Mouse (Mus musculus) left cerebral cortex, adult 2 months (tissue): Measurements from ENCODE around the gene Oxct1. TPM values are rescaled to one million over a fixed set of nuclear protein-coding genes. Genes with fewer than 3 reads are reported as not detected.

ENCODE experiments used
- DNase-seq, 2 experiments: peaks; one replicate each; pipeline ENCODE4 v3.0.0; 2021 to 2022; ENCODE audit warnings: low spot score in 2 of 2, mixed read lengths in 1 of 2; ENCODE audit errors: extremely low spot score in 1 of 2
- H3K27ac ChIP-seq: fragments of 200-600 bp; 2 replicates; pipeline ENCODE4 v1.8.1; 2022
- H3K4me3 ChIP-seq: fragments of 200-600 bp; 2 replicates; pipeline ENCODE4 v1.8.1; 2022
- CTCF ChIP-seq: fragments of 200-600 bp; IDR thresholded peaks from 2 replicates; pipeline ENCODE4 v1.8.1; 2022; ENCODE audit warnings: antibody characterized with exemption, mild to moderate bottlenecking, moderate library complexity
- intact Hi-C: fragments of 180-260 bp; cut with DNase I; formaldehyde crosslinking; loops from one replicate; pipeline ENCODE4 v1.15.1; 2025
- total RNA-seq, 2 experiments: library from RNA; stranded (reverse); gene quantifications; 2 replicates each; pipeline ENCODE4 v1.2.3; 2021

Oxct1 gene
- total RNA-seq, 2 experiments from 2014 or later, result 279 to 316 TPM

DNA sequence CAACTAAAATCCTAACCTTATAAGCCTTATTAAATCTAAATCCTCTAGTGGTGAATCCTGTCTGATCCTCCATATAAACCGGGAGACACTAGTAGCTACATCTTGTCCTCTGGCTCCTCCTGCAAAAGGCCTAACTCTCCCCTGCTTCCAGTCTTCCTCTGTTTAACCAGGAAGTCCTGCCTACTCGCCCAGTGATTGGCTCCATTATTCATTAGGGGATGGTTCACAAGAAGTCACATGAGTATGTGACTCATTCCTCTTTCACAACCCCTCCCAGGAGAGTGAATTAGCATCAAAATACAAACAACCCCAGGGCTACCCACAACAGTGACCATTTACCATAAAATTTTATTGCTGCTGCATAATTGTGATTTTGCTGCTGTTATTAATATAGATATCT, 27.0 kb upstream of the Oxct1 start:
- intact Hi-C loops, result no loop called here
- no peak for TF ChIP-seq CTCF
- no peak for DNase-seq
- no peak overlapping the region for H3K27ac ChIP-seq
- H3K4me3 ChIP-seq, result no peak overlapping the region

DNA sequence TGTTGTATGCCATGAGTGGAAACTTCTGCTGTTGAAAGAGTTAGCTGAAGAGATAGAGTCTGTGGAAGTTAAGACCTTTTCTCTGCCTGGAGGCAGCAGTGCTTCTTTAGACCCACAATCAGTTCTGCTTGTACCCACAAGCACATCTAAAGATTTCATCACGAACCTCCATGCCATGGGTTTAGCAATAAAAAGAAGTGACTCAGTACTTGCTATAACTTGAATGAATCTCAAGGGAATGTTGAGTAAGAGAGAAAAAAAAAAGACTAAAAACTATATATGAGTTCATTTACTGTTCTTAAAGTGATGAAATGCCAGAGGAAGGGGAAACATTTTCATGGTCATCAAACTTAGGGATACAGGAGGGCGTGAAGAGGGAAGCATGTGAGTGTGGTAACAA, 25.6 kb upstream of the Oxct1 start:
- no peak for TF ChIP-seq CTCF
- DNase-seq, result no peak
- no peak overlapping the region for H3K27ac ChIP-seq
- intact Hi-C loops, result no loop called here
- H3K4me3 ChIP-seq, result no peak overlapping the region

DNA sequence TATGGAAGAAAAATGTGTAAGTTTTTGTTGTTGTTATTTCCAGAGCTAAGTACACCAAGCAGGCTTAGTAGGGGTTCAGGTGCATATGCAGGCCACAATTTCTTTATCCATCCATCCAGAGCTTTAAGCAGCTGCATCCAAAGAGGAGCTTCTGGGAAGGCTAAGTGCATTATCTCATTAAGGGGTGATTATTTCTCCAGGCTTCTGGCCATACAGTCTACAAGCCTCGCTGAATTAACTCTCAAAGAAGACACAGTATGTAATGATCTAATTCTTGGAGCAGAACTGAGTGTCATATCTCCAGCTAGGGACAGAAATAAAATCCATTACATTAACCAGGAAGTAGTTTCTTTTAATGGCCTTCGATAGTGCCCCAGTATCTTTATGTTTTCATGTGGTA, 12.3 kb upstream of the Oxct1 start:
- no peak overlapping the region for H3K27ac ChIP-seq
- H3K4me3 ChIP-seq, result no peak overlapping the region
- DNase-seq, result no peak
- intact Hi-C loops, result no loop called here
- TF ChIP-seq CTCF, result no peak

DNA sequence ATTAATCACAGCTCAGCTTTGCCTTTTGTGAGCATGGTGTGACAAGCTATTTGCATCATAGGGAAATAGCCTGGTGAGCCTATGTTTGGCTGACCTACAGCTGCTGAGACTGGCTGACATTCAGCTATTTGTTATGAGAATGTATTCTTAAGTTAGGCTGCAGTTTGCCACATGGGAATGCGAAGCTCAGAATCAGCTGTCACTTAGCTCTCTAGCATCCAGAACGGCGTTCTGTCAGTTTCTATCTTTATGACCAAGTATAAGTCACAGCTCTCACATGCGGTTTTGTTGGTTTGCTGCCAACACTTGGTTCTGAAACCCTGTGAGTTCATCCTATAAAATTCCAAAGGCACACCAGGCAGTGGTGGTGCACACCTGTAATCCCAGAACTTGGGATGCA, 5.5 kb upstream of the Oxct1 start:
- intact Hi-C loops, result loop anchor here (10.0 kb wide), 1 partner anchor 726 kb away; no protein-coding TSS in a partner anchor
- no peak for TF ChIP-seq CTCF

DNA sequence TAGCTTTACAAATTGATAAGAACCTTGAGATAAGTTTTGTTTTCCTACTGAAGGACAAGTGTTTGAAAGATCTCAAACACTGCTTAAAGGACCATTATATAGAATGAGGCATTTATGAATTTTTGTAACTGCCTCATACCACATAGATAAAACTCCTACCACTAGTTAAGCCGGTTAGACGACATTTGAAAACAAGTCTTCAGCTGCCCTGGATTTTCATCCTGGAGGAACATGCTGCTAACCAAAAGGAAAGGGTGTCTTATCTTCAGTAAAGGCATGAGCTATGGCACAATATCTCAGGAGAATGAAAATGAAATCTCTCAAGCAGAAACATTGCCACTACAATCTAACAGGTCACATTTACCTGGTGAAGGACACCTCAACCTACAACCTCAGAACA, 2.4 kb upstream of the Oxct1 start:
- intact Hi-C loops, result loop anchor here (10.0 kb wide), 1 partner anchor 729 kb away; no protein-coding TSS in a partner anchor
- Histone ChIP-seq H3K27ac (no peak overlapping the region), H3K4me3 (no peak overlapping the region)
- TF ChIP-seq CTCF, result no peak
- no peak for DNase-seq

More for the DNA sequence above, 5.5 kb upstream of the Oxct1 start:
- Histone ChIP-seq H3K4me3 (no peak overlapping the region), H3K27ac (no peak overlapping the region)
- no peak for DNase-seq

- Histone ChIP-seq H3K4me3 (no peak overlapping the region), H3K27ac (peak overlapping the region; percentile 99; the same call in 1 of the 2 replicates)
- DNase-seq, result no peak
- intact Hi-C loops, result loop anchor here (5.0 to 10.0 kb wide), 3 partner anchors 48 to 730 kb away; partner anchors contain the start of gene Fbxo4
- no peak for TF ChIP-seq CTCF
These were observed 1.3 kb upstream of the Oxct1 start for GRCm38 (mm10) chr15:4024726-4025507.

GRCm38 (mm10) chr15:4025508-4025904, 677 bp upstream of the Oxct1 start:
- DNase-seq, result no peak
- peak overlapping the region; percentile 75 for H3K4me3 ChIP-seq
- TF ChIP-seq CTCF, result no peak
- intact Hi-C loops, result loop anchor here (5.0 to 10.0 kb wide), 3 partner anchors 48 to 731 kb away; partner anchors contain the start of gene Fbxo4
- H3K27ac ChIP-seq, result peak overlapping the region; percentile 99

DNA sequence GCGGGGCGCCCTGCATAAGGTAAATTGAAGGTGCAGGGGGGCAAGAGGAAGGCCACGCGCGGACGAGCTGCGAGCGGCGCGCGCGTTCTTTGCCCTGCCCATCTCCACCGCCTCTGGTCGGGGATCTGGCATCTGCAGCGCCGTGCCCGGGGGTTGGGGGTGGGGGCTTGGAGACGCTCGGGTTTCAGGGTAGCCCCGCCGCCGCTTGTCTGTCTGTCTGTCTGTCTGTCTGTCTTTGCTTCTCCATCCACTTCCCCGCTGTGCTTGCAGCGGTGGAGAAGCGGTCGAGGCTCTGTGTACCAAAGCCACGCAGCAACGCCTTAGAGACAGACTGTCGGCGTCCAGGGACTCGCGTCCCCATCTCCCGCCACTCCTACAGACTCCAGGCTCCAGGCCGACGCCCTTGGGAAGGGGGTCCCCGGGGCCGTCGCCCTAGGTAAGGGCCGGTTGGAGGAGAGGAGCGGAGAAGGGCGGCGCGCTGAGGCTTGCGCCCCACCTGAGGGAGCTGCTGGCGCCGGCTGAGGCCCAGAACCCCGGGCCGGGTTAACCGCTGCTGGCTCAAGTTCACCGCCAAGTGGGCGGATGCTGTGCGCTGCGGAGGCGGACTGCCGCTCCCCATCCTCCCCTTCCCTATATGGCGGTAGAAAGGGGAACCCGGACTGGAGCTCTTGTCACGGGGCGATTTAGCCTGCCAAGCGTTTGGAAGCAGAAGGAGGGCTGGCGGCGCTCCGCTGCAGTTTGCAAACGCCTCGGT, 825 bp downstream of the Oxct1 start:
- DNase-seq, result peak; percentile 82
- intact Hi-C loops, result loop anchor here (1.0 to 10.0 kb wide), 4 partner anchors 32 to 732 kb away; partner anchors contain the start of genes AW549877 and Fbxo4
- TF ChIP-seq CTCF, result no peak; the same call in 1 of the 2 replicates
- Histone ChIP-seq H3K4me3 (peak overlapping the region; percentile 75), H3K27ac (peak overlapping the region; percentile 99)

DNA sequence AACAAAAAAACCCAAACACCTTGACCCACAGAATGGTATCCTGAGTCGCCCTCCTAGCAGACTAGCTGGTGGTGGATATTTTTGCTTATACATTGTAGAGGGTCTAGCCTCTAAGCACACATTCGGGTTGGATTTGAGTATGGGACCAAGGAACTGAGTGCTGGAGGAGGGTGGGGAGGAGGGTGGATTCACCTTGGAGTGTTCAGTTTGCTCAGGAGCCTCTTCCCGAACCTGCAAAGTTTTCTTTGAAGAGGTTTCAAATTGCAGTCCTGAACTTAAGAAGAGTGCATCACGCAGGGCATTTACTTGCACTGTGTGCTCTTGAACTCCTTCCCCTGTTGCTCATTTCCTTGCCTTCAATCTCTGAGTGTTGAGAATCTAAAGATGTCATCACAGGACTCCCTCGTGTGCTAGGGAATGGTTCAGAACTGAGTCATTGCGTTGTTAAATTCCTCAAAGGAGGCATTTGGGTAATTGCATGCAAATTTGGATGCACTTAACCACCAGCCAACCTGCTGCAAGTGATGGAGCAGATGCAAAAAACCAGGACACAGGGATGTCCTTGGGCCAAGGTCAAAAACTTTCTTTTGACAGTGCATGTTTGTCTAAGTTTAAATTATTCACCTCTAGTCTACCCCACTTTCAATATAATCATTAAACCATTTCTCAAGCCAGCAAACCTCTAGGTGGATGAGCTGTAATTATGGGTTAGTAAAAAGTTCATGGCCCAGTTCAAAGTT, 1.7 kb downstream of the Oxct1 start:
- Histone ChIP-seq H3K27ac (peak overlapping the region; percentile 99), H3K4me3 (peak overlapping the region; percentile 75)
- DNase-seq, result no peak
- TF ChIP-seq CTCF, result no peak
- intact Hi-C loops, result loop anchor here (5.0 to 10.0 kb wide), 3 partner anchors 51 to 733 kb away; partner anchors contain the start of gene Fbxo4

GRCm38 (mm10) chr15:4028411-4028700, 2.2 kb downstream of the Oxct1 start:
- intact Hi-C loops, result loop anchor here (5.0 to 10.0 kb wide), 3 partner anchors 51 to 734 kb away; partner anchors contain the start of gene Fbxo4
- no peak overlapping the region; the same call in 1 of the 2 replicates for H3K27ac ChIP-seq
- no peak for DNase-seq
- no peak for TF ChIP-seq CTCF
- H3K4me3 ChIP-seq, result peak overlapping the region; percentile 75

GRCm38 (mm10) chr15:4028960-4029359, 2.8 kb downstream of the Oxct1 start:
- Histone ChIP-seq H3K27ac (no peak overlapping the region), H3K4me3 (no peak overlapping the region; the same call in 1 of the 2 replicates)
- DNase-seq, result no peak
- TF ChIP-seq CTCF, result no peak
- intact Hi-C loops, result loop anchor here (5.0 to 10.0 kb wide), 3 partner anchors 52 to 734 kb away; partner anchors contain the start of gene Fbxo4
